Mouse (Mus musculus): Measurements from ENCODE around the gene Zfp36.
A peak's percentile ranks its signal among the peaks of the same experiment; 100 is the strongest.

DNA sequence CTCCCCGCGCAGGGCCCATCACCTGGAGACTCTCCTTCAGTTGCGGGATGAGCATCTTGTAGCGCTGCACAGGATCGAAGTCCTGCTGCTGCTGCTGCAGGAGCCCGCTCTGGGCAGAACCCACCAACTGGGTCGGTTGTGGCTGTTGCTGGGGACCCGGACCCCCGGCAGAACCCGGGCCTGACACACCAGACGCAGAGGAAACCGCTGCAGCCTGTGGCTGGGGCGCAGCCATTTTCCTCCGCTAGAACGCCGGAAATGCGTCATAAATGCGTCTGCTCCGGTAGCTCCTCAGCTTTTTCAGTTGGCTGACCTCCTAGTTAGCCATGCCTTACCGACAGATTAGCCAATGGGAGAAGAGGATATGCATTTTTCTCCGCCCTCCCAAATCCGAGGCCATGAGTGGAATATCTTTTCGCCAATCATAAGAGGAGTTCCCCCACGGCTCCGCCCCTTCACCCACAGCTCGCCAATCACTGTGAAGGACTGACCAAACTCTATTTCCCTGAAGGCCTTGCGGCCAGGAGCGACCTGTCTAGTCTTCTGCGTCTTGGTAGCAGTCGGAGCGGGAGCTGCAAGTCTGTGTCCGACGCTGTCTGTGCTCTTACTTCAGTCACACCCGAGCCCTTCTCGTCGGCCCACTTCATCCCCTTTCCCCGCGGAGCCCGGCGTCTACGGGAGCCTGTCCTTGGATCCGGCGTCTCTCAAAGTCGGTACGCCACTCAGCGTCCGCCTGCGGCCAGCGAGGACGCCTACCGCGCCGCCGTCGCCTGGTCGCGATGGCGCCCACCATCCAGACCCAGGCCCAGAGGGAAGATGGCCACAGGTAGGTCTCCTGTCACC is 12.6 kb upstream of the Zfp36 start, which contains the start of the genes Med29 and Paf1:
- TF ChIP-seq POLR2A (IDR thresholded peaks at IDR 0.05; ENCODE audit: low read depth, low read length) (peak; percentile 97), CTCF (IDR thresholded peaks at IDR 0.05; ENCODE audit: borderline replicate concordance, insufficient read depth, low read length) (no peak)
